Mouse (Mus musculus) testis, adult 2 months (tissue): ENCODE data around the gene Mcm8.

ENCODE experiments used
- CTCF ChIP-seq: fragments of 200-500 bp; IDR thresholded peaks from 2 replicates; pipeline ENCODE4 v1.5.1; 2012; ENCODE audit warnings: low read depth, mild to moderate bottlenecking, inconsistent platforms, low read length, moderate library complexity; ENCODE audit not compliant: control insufficient read depth, insufficient read depth, insufficient replicate concordance
- POLR2A ChIP-seq: fragments of 200-500 bp; IDR thresholded peaks from 2 replicates; pipeline ENCODE4 v1.6.1; 2012; ENCODE audit warnings: low read depth, mild to moderate bottlenecking, inconsistent platforms, low read length, moderate library complexity; ENCODE audit not compliant: control insufficient read depth

DNA sequence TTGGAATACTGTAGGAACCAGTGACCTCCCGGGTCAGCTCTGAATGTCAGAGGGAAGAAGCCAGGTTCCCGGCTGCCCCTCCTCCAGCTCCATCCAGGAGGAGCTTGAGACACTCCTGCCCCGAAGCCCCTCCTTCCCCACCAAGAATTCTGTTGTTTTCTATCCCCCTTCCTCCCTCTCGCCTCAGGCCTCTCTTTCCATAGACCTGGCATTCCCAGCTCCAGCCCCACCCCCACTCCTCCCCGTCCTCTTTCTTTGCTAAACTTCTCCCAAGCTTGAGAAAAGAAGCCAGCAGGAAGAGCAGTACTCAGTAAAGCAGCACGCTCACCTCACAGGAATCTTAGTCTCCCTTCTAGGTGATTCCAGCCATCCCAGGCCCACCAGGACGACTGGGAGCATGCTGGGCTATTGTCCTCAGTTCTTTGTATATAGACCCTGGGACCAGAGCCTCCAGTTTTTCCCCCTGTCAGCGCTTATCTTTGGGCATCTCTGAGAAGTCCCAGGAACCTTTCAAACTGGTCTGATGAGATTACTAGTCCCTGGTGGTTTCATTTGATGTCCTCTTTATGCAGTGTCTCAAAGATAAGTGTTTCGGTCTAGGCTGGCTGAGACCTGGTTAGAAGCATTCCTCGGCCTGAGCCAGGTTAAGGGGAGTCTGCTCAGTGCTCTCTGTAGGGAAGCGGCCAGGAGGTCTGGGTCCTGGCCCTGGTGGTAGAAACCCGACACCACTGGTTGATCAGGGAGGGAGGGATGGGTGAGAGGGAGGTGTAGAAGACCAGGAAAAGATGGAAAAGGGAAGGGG lies 65.1 kb downstream of the Mcm8 start, which contains the start of gene Lrrn4:
- no peak for TF ChIP-seq POLR2A
- TF ChIP-seq CTCF: no peak
